Mouse (Mus musculus) Patski (cell line): Measurements from ENCODE around the gene Strbp. TPM values are rescaled to one million over a fixed set of nuclear protein-coding genes. Genes with fewer than 3 reads are reported as not detected.

Experiments used
- ATAC-seq: fragments of 100-300 bp; one replicate; pipeline ENCODE4 v1.8.0; 2021
- CTCF ChIA-PET: fragments of 350-600 bp; sonication (Branson Sonifier 250); formaldehyde crosslinking; loops from one replicate; lab custom pipeline; 2022; ENCODE audit warnings: inconsistent platforms; lab: Charles Lee
- POLR2A ChIA-PET: fragments of 350-600 bp; sonication (Branson Sonifier 250); formaldehyde crosslinking; loops from one replicate; lab custom pipeline; 2022; ENCODE audit warnings: antibody characterized with exemption, inconsistent platforms; lab: Charles Lee
- DNase-seq: peaks from one replicate; pipeline ENCODE4 v3.0.0-alpha.2; 2011; ENCODE audit warnings: low read depth, low spot score
- H3K27me3 ChIP-seq: fragments of 371-371 bp; one replicate; pipeline ENCODE4 v1.5.1; 2021
- CTCF ChIP-seq: fragments of 100-300 bp; IDR thresholded peaks from one replicate; pipeline ENCODE4 v1.5.1; 2021
- in situ Hi-C: fragments of 300-500 bp; cut with MboI; formaldehyde crosslinking; loops from 3 replicates; pipeline ENCODE4 v1.11.1; 2018; ENCODE audit warnings: low pct_unique_long_range_greater_than_20kb, mixed read lengths
- polyA plus RNA-seq: library from polyadenylated mRNA; unstranded; gene quantifications from one replicate; pipeline ENCODE4 v1.2.3, GENCODE M21; 2021

Gene Strbp
- polyA plus RNA-seq, 1 experiment from 2014 or later, result 51.8 TPM

- TF ChIP-seq CTCF, result no peak
- ATAC-seq (no peak), DNase-seq (no peak)
- H3K27me3 ChIP-seq, result peaks cover 4% of the 10 kb centered on the region
- in situ Hi-C loops, result no loop called here
- ChIA-PET POLR2A (interaction anchor here (0.6 kb wide), 1 partner anchor 107 kb away, joined by 3 read pairs; no protein-coding TSS in a partner anchor), CTCF (no interaction called here)
Observed at GRCm38 (mm10) chr2:37734979-37735806, 31.5 kb upstream of the Strbp start.

GRCm38 (mm10) chr2:37731241-37731801 is 27.7 kb upstream of the Strbp start:
- POLR2A ChIA-PET, result no interaction called here
- ATAC-seq (no peak), DNase-seq (no peak)
- CTCF ChIA-PET, result interaction anchor here (0.9 kb wide), 1 partner anchor 40 kb away, joined by 3 read pairs; no protein-coding TSS in a partner anchor
- peaks cover 1% of the 10 kb centered on the region for H3K27me3 ChIP-seq
- in situ Hi-C loops, result no loop called here
- no peak for TF ChIP-seq CTCF

- H3K27me3 ChIP-seq, result peaks cover 4% of the 10 kb centered on the region
- ATAC-seq (no peak), DNase-seq (no peak)
- no peak for TF ChIP-seq CTCF
- CTCF ChIA-PET, result no interaction called here
- POLR2A ChIA-PET, result no interaction called here
- in situ Hi-C loops, result no loop called here
Observed at GRCm38 (mm10) chr2:37724231-37724630, 20.6 kb upstream of the Strbp start.

- no peak for TF ChIP-seq CTCF
- in situ Hi-C loops, result no loop called here
- ATAC-seq, result no peak
- peaks cover 4% of the 10 kb centered on the region for H3K27me3 ChIP-seq
- DNase-seq, result no peak
- ChIA-PET CTCF (no interaction called here), POLR2A (no interaction called here)
Observed at GRCm38 (mm10) chr2:37723501-37724090, 19.9 kb upstream of the Strbp start.

- in situ Hi-C loops, result no loop called here
- no peak for DNase-seq
- peaks cover 6% of the 10 kb centered on the region for H3K27me3 ChIP-seq
- no peak for ATAC-seq
- ChIA-PET CTCF (no interaction called here), POLR2A (no interaction called here)
- TF ChIP-seq CTCF, result no peak
Observed at GRCm38 (mm10) chr2:37722674-37723465, 19.2 kb upstream of the Strbp start.

- H3K27me3 ChIP-seq, result peaks cover 3% of the 10 kb centered on the region
- in situ Hi-C loops, result no loop called here
- DNase-seq (no peak), ATAC-seq (no peak)
- no peak for TF ChIP-seq CTCF
- CTCF ChIA-PET, result no interaction called here
- POLR2A ChIA-PET, result no interaction called here
Observed at GRCm38 (mm10) chr2:37716266-37716665, 12.6 kb upstream of the Strbp start.

- TF ChIP-seq CTCF, result no peak
- peaks cover 3% of the 10 kb centered on the region for H3K27me3 ChIP-seq
- ChIA-PET CTCF (no interaction called here), POLR2A (no interaction called here)
- in situ Hi-C loops, result no loop called here
- DNase-seq (no peak), ATAC-seq (no peak)
Observed at GRCm38 (mm10) chr2:37715364-37715763, 11.7 kb upstream of the Strbp start.

GRCm38 (mm10) chr2:37713100-37713499 is 9.4 kb upstream of the Strbp start:
- ATAC-seq (no peak), DNase-seq (no peak)
- ChIA-PET CTCF (interaction anchor here (1.6 kb wide), 1 partner anchor 9 kb away, joined by 4 read pairs; the partner anchor contains the start of gene Strbp), POLR2A (interaction anchor here (1.5 kb wide), 1 partner anchor 9 kb away, joined by 5 read pairs; no protein-coding TSS in a partner anchor)
- in situ Hi-C loops, result no loop called here
- TF ChIP-seq CTCF, result no peak
- H3K27me3 ChIP-seq, result peaks cover 8% of the 10 kb centered on the region

GRCm38 (mm10) chr2:37708835-37709234 is 5.2 kb upstream of the Strbp start:
- TF ChIP-seq CTCF, result no peak
- in situ Hi-C loops, result loop anchor here (5.0 kb wide), 1 partner anchor 38 kb away; no protein-coding TSS in a partner anchor
- ChIA-PET POLR2A (no interaction called here), CTCF (no interaction called here)
- H3K27me3 ChIP-seq, result peaks cover 5% of the 10 kb centered on the region
- ATAC-seq (no peak), DNase-seq (no peak)
